Mouse (Mus musculus): Measurements from ENCODE around the gene Ms4a4b.

DNA sequence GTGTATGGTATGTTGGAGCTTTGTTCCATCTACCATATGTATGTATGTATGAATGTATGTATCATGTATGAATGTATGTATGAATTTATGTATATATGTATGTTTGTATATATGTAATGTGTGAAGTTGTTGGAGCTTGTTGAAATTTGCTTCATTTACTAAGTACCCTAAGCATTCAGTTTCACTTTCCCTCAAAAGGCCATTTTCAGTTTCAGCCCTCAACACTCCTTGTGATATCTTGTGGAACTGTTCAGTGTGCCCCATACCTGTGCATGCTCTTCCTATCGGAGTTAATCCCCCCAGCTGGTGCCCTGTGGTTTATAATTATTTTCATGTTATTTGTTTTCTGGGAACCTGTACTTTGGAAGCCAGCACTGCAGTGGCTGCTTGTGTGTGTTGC lies 34.8 kb upstream of the Ms4a4b start:
- no peak for TF ChIP-seq CTCF (IDR thresholded peaks at IDR 0.05)
- no peak for TF ChIP-seq EP300 (IDR thresholded peaks at IDR 0.05)
